Mouse (Mus musculus): ENCODE measurements around the gene Tmem135. TPM values are rescaled to one million over a fixed set of nuclear protein-coding genes. Genes with fewer than 3 reads are reported as not detected.

The Tmem135 gene
- polyA plus RNA-seq, 1 experiment from 2014 or later = 15.1 TPM

GRCm38 (mm10) chr7:89407006-89407940 is 3.3 kb upstream of the Tmem135 start:
- Histone ChIP-seq H3K4me2 (no peak overlapping the region), H3K4me3 (ENCODE audit: low read depth, low read length) (no peak overlapping the region), H3K4me1 (ENCODE audit: control insufficient read depth, insufficient read depth, low read length) (peaks cover 8% of the 10 kb centered on the region), H3K27ac (ENCODE audit: low read depth, low read length) (no peak overlapping the region), H3K9ac (ENCODE audit: low read length) (no peak overlapping the region), H3K36me3 (ENCODE audit: control insufficient read depth, insufficient read depth, low read length) (no peaks in the 10 kb centered on the region), H3K9me3 (ENCODE audit: control insufficient read depth, low read length) (no peaks in the 10 kb centered on the region), H3K27me3 (ENCODE audit: control insufficient read depth, insufficient read depth, low read length) (peaks cover 14% of the 10 kb centered on the region; the same call in 1 of the 2 replicates)
- DNase-seq (ENCODE audit: low spot score, missing footprints) (peak; percentile 83), ATAC-seq (ENCODE audit: low FRiP score) (no peak)
- 94% methylated on average over 24 of the region's 24 CpGs for whole genome bisulfite sequencing

- Histone ChIP-seq H3K27ac (ENCODE audit: low read depth, low read length) (no peak overlapping the region), H3K9me3 (ENCODE audit: control insufficient read depth, low read length) (no peaks in the 10 kb centered on the region), H3K9ac (ENCODE audit: low read length) (no peak overlapping the region), H3K4me3 (ENCODE audit: low read depth, low read length) (no peak overlapping the region), H3K4me2 (no peak overlapping the region; the same call in 1 of the 2 replicates), H3K27me3 (ENCODE audit: control insufficient read depth, insufficient read depth, low read length) (peaks cover 14% of the 10 kb centered on the region; the same call in 1 of the 2 replicates), H3K36me3 (ENCODE audit: control insufficient read depth, insufficient read depth, low read length) (no peaks in the 10 kb centered on the region), H3K4me1 (ENCODE audit: control insufficient read depth, insufficient read depth, low read length) (peaks cover 8% of the 10 kb centered on the region)
- DNase-seq (ENCODE audit: low spot score, missing footprints) (peak; percentile 79), ATAC-seq (ENCODE audit: low FRiP score) (no peak)
- 60% methylated on average over 1 of the region's 1 CpGs for WGBS
Observed at GRCm38 (mm10) chr7:89406011-89406410, 2.0 kb upstream of the Tmem135 start.

GRCm38 (mm10) chr7:89404734-89405440 is 865 bp upstream of the Tmem135 start:
- Histone ChIP-seq H3K4me1 (ENCODE audit: control insufficient read depth, insufficient read depth, low read length) (peaks cover 10% of the 10 kb centered on the region), H3K9me3 (ENCODE audit: control insufficient read depth, low read length) (no peaks in the 10 kb centered on the region), H3K27ac (ENCODE audit: low read depth, low read length) (no peak overlapping the region), H3K9ac (ENCODE audit: low read length) (peak overlapping the region; percentile 71), H3K4me3 (ENCODE audit: low read depth, low read length) (peak overlapping the region; percentile 59), H3K4me2 (peak overlapping the region; percentile 98), H3K27me3 (ENCODE audit: control insufficient read depth, insufficient read depth, low read length) (peaks cover 14% of the 10 kb centered on the region; the same call in 1 of the 2 replicates), H3K36me3 (ENCODE audit: control insufficient read depth, insufficient read depth, low read length) (no peaks in the 10 kb centered on the region)
- no peak for DNase-seq (ENCODE audit: low spot score, missing footprints)
- WGBS = under 1% methylated on average over 26 of the region's 35 CpGs
- no peak for ATAC-seq (ENCODE audit: low FRiP score)

GRCm38 (mm10) chr7:89403053-89403972 is 709 bp downstream of the Tmem135 start:
- H3K27ac ChIP-seq (ENCODE audit: low read depth, low read length) = peak overlapping the region; percentile 21; the same call in 1 of the 2 replicates
- H3K4me3 ChIP-seq (ENCODE audit: low read depth, low read length) = peak overlapping the region; percentile 59
- peak; percentile 96 for DNase-seq (ENCODE audit: low spot score, missing footprints)
- H3K4me2 ChIP-seq = peak overlapping the region; percentile 98
- WGBS = 4% methylated on average over 52 of the region's 52 CpGs
- no peaks in the 10 kb centered on the region for H3K9me3 ChIP-seq (ENCODE audit: control insufficient read depth, low read length)
- H3K36me3 ChIP-seq (ENCODE audit: control insufficient read depth, insufficient read depth, low read length) = no peaks in the 10 kb centered on the region
- peak overlapping the region; percentile 57 for H3K9ac ChIP-seq (ENCODE audit: low read length)
- peak; percentile 78 for ATAC-seq (ENCODE audit: low FRiP score)
- H3K27me3 ChIP-seq (ENCODE audit: control insufficient read depth, insufficient read depth, low read length) = peaks cover 14% of the 10 kb centered on the region; the same call in 1 of the 2 replicates
- H3K4me1 ChIP-seq (ENCODE audit: control insufficient read depth, insufficient read depth, low read length) = peaks cover 10% of the 10 kb centered on the region

- no peaks in the 10 kb centered on the region for H3K36me3 ChIP-seq (ENCODE audit: control insufficient read depth, insufficient read depth, low read length)
- peaks cover 10% of the 10 kb centered on the region for H3K4me1 ChIP-seq (ENCODE audit: control insufficient read depth, insufficient read depth, low read length)
- peaks cover 14% of the 10 kb centered on the region; the same call in 1 of the 2 replicates for H3K27me3 ChIP-seq (ENCODE audit: control insufficient read depth, insufficient read depth, low read length)
- no peak overlapping the region for H3K4me2 ChIP-seq
- H3K4me3 ChIP-seq (ENCODE audit: low read depth, low read length) = no peak overlapping the region
- whole genome bisulfite sequencing = 80% methylated on average over 3 of the region's 3 CpGs
- peak; percentile 81 for DNase-seq (ENCODE audit: low spot score, missing footprints)
- no peak overlapping the region for H3K27ac ChIP-seq (ENCODE audit: low read depth, low read length)
- no peaks in the 10 kb centered on the region for H3K9me3 ChIP-seq (ENCODE audit: control insufficient read depth, low read length)
- no peak for ATAC-seq (ENCODE audit: low FRiP score)
- no peak overlapping the region for H3K9ac ChIP-seq (ENCODE audit: low read length)
Observed at GRCm38 (mm10) chr7:89401936-89402335, 2.1 kb downstream of the Tmem135 start.

- Histone ChIP-seq H3K4me1 (ENCODE audit: control insufficient read depth, insufficient read depth, low read length) (peaks cover 10% of the 10 kb centered on the region), H3K27me3 (ENCODE audit: control insufficient read depth, insufficient read depth, low read length) (peaks cover 14% of the 10 kb centered on the region; the same call in 1 of the 2 replicates)
- DNase-seq (ENCODE audit: low spot score, missing footprints) = peak; percentile 78
Observed at GRCm38 (mm10) chr7:89401136-89401858, 2.7 kb downstream of the Tmem135 start.

GRCm38 (mm10) chr7:89400721-89401120 is 3.3 kb downstream of the Tmem135 start:
- WGBS = 57% methylated on average over 2 of the region's 2 CpGs
- Histone ChIP-seq H3K27ac (ENCODE audit: low read depth, low read length) (no peak overlapping the region), H3K9me3 (ENCODE audit: control insufficient read depth, low read length) (no peaks in the 10 kb centered on the region), H3K27me3 (ENCODE audit: control insufficient read depth, insufficient read depth, low read length) (peaks cover 14% of the 10 kb centered on the region; the same call in 1 of the 2 replicates), H3K36me3 (ENCODE audit: control insufficient read depth, insufficient read depth, low read length) (no peaks in the 10 kb centered on the region), H3K4me2 (no peak overlapping the region), H3K9ac (ENCODE audit: low read length) (no peak overlapping the region), H3K4me1 (ENCODE audit: control insufficient read depth, insufficient read depth, low read length) (peaks cover 10% of the 10 kb centered on the region), H3K4me3 (ENCODE audit: low read depth, low read length) (no peak overlapping the region)
- ATAC-seq (ENCODE audit: low FRiP score) = no peak
- peak; percentile 67 for DNase-seq (ENCODE audit: low spot score, missing footprints)

More at GRCm38 (mm10) chr7:89401136-89401858, 2.7 kb downstream of the Tmem135 start:
- no peak overlapping the region for H3K4me3 ChIP-seq (ENCODE audit: low read depth, low read length)
- no peak overlapping the region for H3K27ac ChIP-seq (ENCODE audit: low read depth, low read length)
- H3K36me3 ChIP-seq (ENCODE audit: control insufficient read depth, insufficient read depth, low read length) = no peaks in the 10 kb centered on the region
- no peaks in the 10 kb centered on the region for H3K9me3 ChIP-seq (ENCODE audit: control insufficient read depth, low read length)
- H3K4me2 ChIP-seq = no peak overlapping the region
- WGBS = 45% methylated on average over 11 of the region's 11 CpGs
- H3K9ac ChIP-seq (ENCODE audit: low read length) = no peak overlapping the region
- ATAC-seq (ENCODE audit: low FRiP score) = no peak
